Mouse (Mus musculus): ENCODE measurements around the gene Olfr1493-ps1.

Olfr1493-ps1 gene

GRCm38 (mm10) chr19:13722978-13723377 is at the start of gene Olfr1493-ps1:
TSS of gene Olfr1493-ps1 (plus strand) at chr19:13723278.
- DNase-seq (ENCODE audit: low read depth), result no peak

GRCm38 (mm10) chr19:13696968-13697367 is 26.1 kb upstream of the Olfr1493-ps1 start, which contains the start of gene Olfr1491:
TSS of gene Olfr1491 (plus strand) at chr19:13697268.
- no peak for DNase-seq (ENCODE audit: low read depth)

GRCm38 (mm10) chr19:13739428-13739827 is 16.4 kb downstream of the Olfr1493-ps1 start, which contains the start of gene Olfr1494:
TSS of gene Olfr1494 (plus strand) at chr19:13739728.
- no peak for DNase-seq (ENCODE audit: low read depth)

GRCm38 (mm10) chr19:13749366-13749765 is 26.3 kb downstream of the Olfr1493-ps1 start:
- DNase-seq (ENCODE audit: low read depth), result no peak

GRCm38 (mm10) chr19:13764306-13764705 is 41.2 kb downstream of the Olfr1493-ps1 start, which contains the start of gene Olfr1495:
TSS of gene Olfr1495 (plus strand) at chr19:13764606.
- DNase-seq (ENCODE audit: low read depth), result no peak

GRCm38 (mm10) chr19:13768565-13769276 is 45.6 kb downstream of the Olfr1493-ps1 start:
- DNase-seq (ENCODE audit: low read depth), result no peak

GRCm38 (mm10) chr19:13777578-13777977 is 54.5 kb downstream of the Olfr1493-ps1 start, which contains the start of gene Olfr1496:
TSS of gene Olfr1496 (plus strand) at chr19:13777878.
- no peak for DNase-seq (ENCODE audit: low read depth)

Data from naive thymus-derived CD4-positive, alpha-beta T cell, adult 2 months (primary cell).